Mouse (Mus musculus) lung, embryonic 15.5 days (tissue): Measurements from ENCODE around the gene Gm45208. TPM values are rescaled to one million over a fixed set of nuclear protein-coding genes. Genes with fewer than 3 reads are reported as not detected.

Source experiments
- ATAC-seq: fragments of 200-750 bp; cut with Nextera tagmentation; 2 replicates; pipeline ENCODE4 v1.8.0; 2017; ENCODE audit warnings: moderate number of reproducible peaks, borderline replicate concordance; ENCODE audit not compliant: low FRiP score, low TSS enrichment; ENCODE audit errors: extremely low read depth
- H3K27ac ChIP-seq: fragments of 300-500 bp; sonication (generic); 2 replicates; pipeline ENCODE4 v1.5.1; 2015; ENCODE audit warnings: moderate library complexity, mild to moderate bottlenecking, inconsistent platforms
- H3K27me3 ChIP-seq: fragments of 300-500 bp; sonication (generic); 2 replicates; pipeline ENCODE4 v1.6.1; 2015; ENCODE audit warnings: inconsistent platforms
- H3K36me3 ChIP-seq: fragments of 300-500 bp; sonication (generic); 2 replicates; pipeline ENCODE4 v1.6.1; 2015; ENCODE audit warnings: inconsistent platforms
- H3K4me1 ChIP-seq: fragments of 300-500 bp; sonication (generic); 2 replicates; pipeline ENCODE4 v1.6.1; 2015; ENCODE audit warnings: inconsistent platforms
- H3K4me2 ChIP-seq: fragments of 300-500 bp; sonication (generic); 2 replicates; pipeline ENCODE4 v1.6.1; 2015; ENCODE audit warnings: inconsistent platforms, mild to moderate bottlenecking, moderate library complexity
- H3K4me3 ChIP-seq: fragments of 300-500 bp; sonication (generic); 2 replicates; pipeline ENCODE4 v1.5.1; 2015; ENCODE audit warnings: mild to moderate bottlenecking, inconsistent platforms
- H3K9ac ChIP-seq: fragments of 300-500 bp; sonication (generic); 2 replicates; pipeline ENCODE4 v1.6.1; 2015; ENCODE audit warnings: inconsistent platforms
- H3K9me3 ChIP-seq: fragments of 300-500 bp; sonication (generic); 2 replicates; pipeline ENCODE4 v1.6.1; 2016; ENCODE audit warnings: inconsistent platforms
- WGBS: fragments of 180-500 bp; shearing (Covaris S2); methylation state at CpG from one replicate; pipeline ENCODE4 v1.1.7; 2015; 5-methylcytosine and 5-hydroxymethylcytosine counted together
- polyA plus RNA-seq: library from polyadenylated mRNA; unstranded; fragments of >200 nt; fragmentation: Nextera tagmentation; extraction: Ambion mirVana; gene quantifications from 2 replicates; pipeline ENCODE4 v1.2.1, GENCODE M21; 2015

Gene Gm45208
- polyA plus RNA-seq, 1 experiment from 2014 or later, result not detected

DNA sequence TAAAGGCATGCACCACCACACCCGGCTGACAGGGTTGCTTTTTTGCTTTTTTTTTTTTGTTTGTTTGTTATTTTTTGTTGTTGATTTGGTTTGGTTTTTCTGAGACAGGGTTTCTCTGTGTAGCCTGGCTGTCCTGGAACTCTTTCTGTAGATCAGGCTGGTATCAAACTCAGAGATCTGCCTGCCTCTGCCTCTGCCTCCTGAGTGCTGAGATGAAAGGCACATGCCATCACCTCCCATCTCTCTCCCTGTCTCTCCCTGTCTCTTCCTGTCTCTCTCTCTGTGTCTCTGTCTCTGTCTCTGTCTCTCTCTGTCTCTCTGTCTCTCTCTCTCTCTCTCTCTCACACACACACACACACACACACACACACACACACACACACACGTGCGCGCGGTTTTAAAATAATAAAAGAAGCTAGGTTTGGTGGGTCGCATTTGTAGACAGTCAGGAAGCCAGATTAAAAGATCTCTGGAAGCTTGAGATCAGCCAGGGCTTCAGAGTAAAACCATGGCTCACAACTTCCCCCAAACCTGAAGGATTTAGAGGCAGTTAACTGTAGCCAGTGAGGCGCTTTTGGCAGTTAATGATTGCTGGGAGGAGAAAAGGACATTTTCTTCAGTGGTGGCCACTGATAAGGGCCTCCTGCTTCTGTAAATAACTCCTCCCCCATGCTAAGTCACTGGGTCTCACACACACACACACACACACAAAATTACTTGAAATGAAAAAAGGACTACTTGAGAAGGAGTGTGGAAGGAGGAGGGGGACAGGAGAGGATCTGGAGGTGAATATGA is 56.6 kb downstream of the Gm45208 start:
- ATAC-seq, result no peak
- Histone ChIP-seq H3K9me3 (no peaks in the 10 kb centered on the region), H3K4me1 (no peaks in the 10 kb centered on the region), H3K27ac (no peak overlapping the region), H3K4me3 (no peak overlapping the region), H3K36me3 (no peaks in the 10 kb centered on the region; the same call in 1 of the 2 replicates), H3K9ac (no peak overlapping the region), H3K4me2 (no peak overlapping the region), H3K27me3 (no peaks in the 10 kb centered on the region)
- WGBS, result 58% methylated on average over 7 of the region's 7 CpGs

GRCm38 (mm10) chrX:7779294-7779693 is 57.2 kb downstream of the Gm45208 start:
- Histone ChIP-seq H3K4me1 (no peaks in the 10 kb centered on the region), H3K4me3 (no peak overlapping the region), H3K36me3 (no peaks in the 10 kb centered on the region), H3K9me3 (no peaks in the 10 kb centered on the region), H3K27ac (no peak overlapping the region), H3K27me3 (no peaks in the 10 kb centered on the region), H3K4me2 (no peak overlapping the region), H3K9ac (no peak overlapping the region)
- no peak for ATAC-seq
- WGBS, result 18% methylated on average over 3 of the region's 3 CpGs

Other genes with a start within 250 kb of the Gm45208 start
- 0.05 TPM in 1 of 2 replicates, not detected in the other for gene Foxp3, start 148.6 kb upstream of the Gm45208 start, polyA plus RNA-seq
- 1.9 and 2.2 TPM in 2 replicates for gene Ppp1r3f, start 148.0 kb upstream of the Gm45208 start, polyA plus RNA-seq
- 31.9 and 32.1 TPM in 2 replicates for gene Ccdc22, start 116.7 kb upstream of the Gm45208 start, polyA plus RNA-seq
- not detected in 2 replicates for gene Cacna1f, start 115.2 kb upstream of the Gm45208 start, polyA plus RNA-seq
- gene Syp, start 83.8 kb upstream of the Gm45208 start, polyA plus RNA-seq, result 1.9 and 3.4 TPM in 2 replicates
- 8.5 and 8.8 TPM in 2 replicates for gene Prickle3, start 65.0 kb upstream of the Gm45208 start, polyA plus RNA-seq
- gene Plp2, start 50.9 kb upstream of the Gm45208 start, polyA plus RNA-seq, result 186 and 191 TPM in 2 replicates
- gene Magix, start 41.0 kb upstream of the Gm45208 start, polyA plus RNA-seq, result 0.53 and 0.62 TPM in 2 replicates
- gene Gpkow, start 25.1 kb upstream of the Gm45208 start, polyA plus RNA-seq, result 46.9 and 49.1 TPM in 2 replicates
- 69.6 and 79.5 TPM in 2 replicates for gene Wdr45, start 7.9 kb upstream of the Gm45208 start, polyA plus RNA-seq
- 58.9 and 60.6 TPM in 2 replicates for gene Praf2, start 6.2 kb downstream of the Gm45208 start, polyA plus RNA-seq
- 23.5 and 23.6 TPM in 2 replicates for gene Ccdc120, start 28.7 kb downstream of the Gm45208 start, polyA plus RNA-seq
- 29.2 and 30.5 TPM in 2 replicates for gene Tfe3, start 40.3 kb downstream of the Gm45208 start, polyA plus RNA-seq
- gene Gripap1, start 67.5 kb downstream of the Gm45208 start, polyA plus RNA-seq, result 39.7 and 41.7 TPM in 2 replicates
- 1.4 and 1.6 TPM in 2 replicates for gene Kcnd1, start 100.0 kb downstream of the Gm45208 start, polyA plus RNA-seq
- gene Otud5, start 119.1 kb downstream of the Gm45208 start, polyA plus RNA-seq, result 42.2 and 46.6 TPM in 2 replicates
- gene Pim2, start 156.0 kb downstream of the Gm45208 start, polyA plus RNA-seq, result 8.6 and 10.3 TPM in 2 replicates
- 37.6 and 38.6 TPM in 2 replicates for gene Slc35a2, start 161.8 kb downstream of the Gm45208 start, polyA plus RNA-seq
- 114 and 115 TPM in 2 replicates for gene Pqbp1, start 177.0 kb downstream of the Gm45208 start, polyA plus RNA-seq
- 155 TPM in 2 replicates for gene Timm17b, start 177.1 kb downstream of the Gm45208 start, polyA plus RNA-seq
- gene Gm10491, start 185.6 kb downstream of the Gm45208 start, polyA plus RNA-seq, result not detected in 2 replicates
- gene Gm10490, start 187.3 kb downstream of the Gm45208 start, polyA plus RNA-seq, result not detected in 2 replicates
- 0.86 and 1.9 TPM in 2 replicates for gene Pcsk1n, start 197.6 kb downstream of the Gm45208 start, polyA plus RNA-seq
- gene Eras, start 206.4 kb downstream of the Gm45208 start, polyA plus RNA-seq, result not detected in 2 replicates
- 24.1 and 26.8 TPM in 2 replicates for gene Hdac6, start 225.6 kb downstream of the Gm45208 start, polyA plus RNA-seq